Mouse (Mus musculus): ENCODE results near the gene Fkrp. TPM values are rescaled to one million over a fixed set of nuclear protein-coding genes. Genes with fewer than 3 reads are reported as not detected.

The Fkrp gene
- total and polyA plus RNA-seq, 3 experiments, result 16.5 to 23.4 (median 20.3) TPM

GRCm38 (mm10) chr7:16811649-16812070 lies 4.9 kb downstream of the Fkrp start:
- in situ Hi-C loops (cut with MboI; ENCODE audit: low pct_ligation_motif_present, low pct_unique_long_range_greater_than_20kb, low sequenced_read_pairs), result no loop called here
- H3K79me2 ChIP-seq (replicated peaks; ENCODE audit: control insufficient read depth, extremely low read depth, insufficient read depth, poor library complexity, severe bottlenecking), result peaks cover under 1% of the 10 kb centered on the region
- H3K27ac ChIP-seq (ENCODE audit: insufficient read depth, low read depth), result no peak overlapping the region
- H3K27me3 ChIP-seq (replicated peaks), result no peaks in the 10 kb centered on the region
- peaks cover 12% of the 10 kb centered on the region for H3K9me3 ChIP-seq (replicated peaks; ENCODE audit: low read length)
- H3K9ac ChIP-seq (ENCODE audit: insufficient read depth, low read depth), result no peak overlapping the region
- DNase-seq (ENCODE audit: extremely low read depth), result no peak
- dilution Hi-C loops (cut with MboI; ENCODE audit: extremely low pct_ligation_motif_present, extremely low pct_unique_long_range_greater_than_20kb, low sequenced_read_pairs), result no loop called here
- H3K4me2 ChIP-seq (ENCODE audit: insufficient read depth, low read depth, poor library complexity, severe bottlenecking), result no peak overlapping the region
- peaks cover 39 to 75% of the 10 kb centered on the region in 2 experiments for H3K36me3 ChIP-seq (replicated peaks in 1 of 2; ENCODE audit: control insufficient read depth in 1 of 2, insufficient read depth in 1 of 2, low read length in 1 of 2)
- TF ChIP-seq JUN (IDR thresholded peaks at IDR 0.05; ENCODE audit: insufficient read depth, low read depth, low read length) (no peak), JUND (conservative IDR thresholded peaks at IDR 0.05; ENCODE audit: low read depth, low read length) (no peak), SIN3A (IDR thresholded peaks at IDR 0.05; ENCODE audit: low read length) (no peak), MEF2A (IDR thresholded peaks at IDR 0.05; ENCODE audit: borderline replicate concordance, low read depth, low read length) (no peak), USF1 (IDR thresholded peaks at IDR 0.05; ENCODE audit: low read depth, low read length) (no peak)
- H3K4me1 ChIP-seq (ENCODE audit: control insufficient read depth in 1 of 2, insufficient read depth in 2 of 2), result peaks cover 3 to 12% of the 10 kb centered on the region in 2 experiments
- no peak overlapping the region for H3K4me3 ChIP-seq (replicated peaks in 1 of 3; ENCODE audit: low read depth in 2 of 3, low read length in 2 of 3, poor library complexity in 1 of 3)

DNA sequence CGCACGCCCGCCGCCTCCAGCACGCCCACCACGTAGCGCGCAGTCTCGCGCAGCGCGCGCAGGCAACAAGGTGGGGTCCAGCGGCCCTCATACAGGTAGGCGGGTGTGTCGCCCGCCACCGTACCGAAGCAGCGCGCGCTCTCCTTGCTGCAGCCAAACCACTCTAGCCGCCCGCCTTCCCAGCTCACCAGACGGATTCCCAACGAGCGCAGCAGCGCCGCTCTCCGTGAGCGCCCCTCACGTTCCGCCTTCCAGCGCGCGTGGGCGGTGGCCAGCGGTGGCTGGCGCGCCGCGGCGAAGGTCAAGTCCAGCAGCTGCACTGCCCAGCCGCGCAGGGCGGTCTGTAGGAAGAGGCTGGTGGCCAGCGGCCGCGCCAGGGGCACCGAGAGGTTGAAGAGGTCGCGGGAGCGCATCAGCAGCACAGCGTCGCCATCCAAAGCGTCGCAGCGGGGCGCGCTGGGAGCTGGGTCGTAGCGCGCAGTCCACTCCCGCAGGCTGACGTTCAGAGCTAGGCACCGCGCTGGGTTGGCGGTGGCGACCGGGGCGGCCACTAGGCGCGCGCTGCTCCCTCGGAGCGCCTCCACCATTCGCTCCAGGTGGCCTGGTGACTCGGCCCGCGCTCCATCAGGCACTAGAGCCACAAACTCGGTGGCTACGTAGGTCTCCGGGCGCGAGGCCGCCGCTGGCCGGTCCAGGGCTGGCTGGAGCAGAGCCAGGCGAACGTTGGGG lies 5.4 kb downstream of the Fkrp start:
- H3K4me1 ChIP-seq (ENCODE audit: control insufficient read depth in 1 of 2, insufficient read depth in 2 of 2), result peaks cover 3 to 12% of the 10 kb centered on the region in 2 experiments
- peaks cover 12% of the 10 kb centered on the region for H3K9me3 ChIP-seq (replicated peaks; ENCODE audit: low read length)
- TF ChIP-seq MEF2A (IDR thresholded peaks at IDR 0.05; ENCODE audit: borderline replicate concordance, low read depth, low read length) (no peak), MAZ (IDR thresholded peaks at IDR 0.05; ENCODE audit: low read depth, low read length) (no peak), TBP (conservative IDR thresholded peaks at IDR 0.05; ENCODE audit: low read depth, low read length) (no peak), ZKSCAN1 (IDR thresholded peaks at IDR 0.05; ENCODE audit: borderline replicate concordance, low read depth, low read length) (no peak), TCF12 (IDR thresholded peaks at IDR 0.05; ENCODE audit: low read depth, low read length) (no peak), EP300 (IDR thresholded peaks at IDR 0.05; ENCODE audit: low read length) (no peak), PAX5 (IDR thresholded peaks at IDR 0.05; ENCODE audit: low read length) (no peak), HCFC1 (IDR thresholded peaks at IDR 0.05; ENCODE audit: low read depth, low read length) (no peak), MXI1 (IDR thresholded peaks at IDR 0.05; ENCODE audit: low read depth, low read length) (no peak), RCOR1 (conservative IDR thresholded peaks at IDR 0.05; ENCODE audit: low read depth, low read length) (no peak), UBTF (IDR thresholded peaks at IDR 0.05; ENCODE audit: low read depth, low read length) (no peak), MAX (IDR thresholded peaks at IDR 0.05; ENCODE audit: low read length) (no peak), ETS1 (conservative IDR thresholded peaks at IDR 0.05; ENCODE audit: low read depth, low read length) (no peak), USF1 (IDR thresholded peaks at IDR 0.05; ENCODE audit: low read depth, low read length) (no peak)
- no peak overlapping the region for H3K4me3 ChIP-seq (replicated peaks in 1 of 3; ENCODE audit: low read depth in 2 of 3, low read length in 2 of 3, poor library complexity in 1 of 3)
- no peak overlapping the region for H3K4me2 ChIP-seq (ENCODE audit: insufficient read depth, low read depth, poor library complexity, severe bottlenecking)
- DNase-seq (ENCODE audit: extremely low read depth), result no peak
- no peak overlapping the region for H3K9ac ChIP-seq (ENCODE audit: insufficient read depth, low read depth)
- in situ Hi-C loops (cut with MboI; ENCODE audit: low pct_ligation_motif_present, low pct_unique_long_range_greater_than_20kb, low sequenced_read_pairs) (no loop called here), dilution Hi-C loops (cut with MboI; ENCODE audit: extremely low pct_ligation_motif_present, extremely low pct_unique_long_range_greater_than_20kb, low sequenced_read_pairs) (no loop called here)
- H3K27me3 ChIP-seq (replicated peaks), result no peaks in the 10 kb centered on the region
- H3K79me2 ChIP-seq (replicated peaks; ENCODE audit: control insufficient read depth, extremely low read depth, insufficient read depth, poor library complexity, severe bottlenecking), result no peaks in the 10 kb centered on the region
- no peak overlapping the region for H3K27ac ChIP-seq (ENCODE audit: insufficient read depth, low read depth)
- peaks cover 39 to 80% of the 10 kb centered on the region in 2 experiments for H3K36me3 ChIP-seq (replicated peaks in 1 of 2; ENCODE audit: control insufficient read depth in 1 of 2, insufficient read depth in 1 of 2, low read length in 1 of 2)
